15 mouse cellular contexts compared by ENCODE assay signal in the genomic region with DNA sequence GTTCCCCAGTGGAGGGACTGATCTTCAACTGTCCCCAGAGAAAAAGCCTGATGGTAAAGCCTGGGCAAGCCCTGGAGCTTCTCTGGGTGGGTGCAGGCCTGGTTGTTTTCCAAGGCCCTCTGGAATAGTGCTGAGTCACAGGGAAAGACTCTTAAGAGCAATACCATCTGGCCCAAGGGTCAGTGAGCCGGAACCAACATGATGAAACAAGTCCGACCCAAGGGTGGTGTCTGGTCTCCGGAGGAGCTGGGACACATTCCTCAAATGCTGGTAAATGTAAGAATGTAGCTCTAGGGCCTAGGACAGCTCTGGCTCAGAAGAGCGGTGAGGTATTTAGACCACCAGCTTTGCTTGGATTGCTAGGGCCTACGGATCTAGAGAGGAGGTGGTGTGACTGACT. TPM values are rescaled to one million over a fixed set of nuclear protein-coding genes. Genes with fewer than 3 reads are reported as not detected.
A peak's percentile ranks its signal among the peaks of the same experiment; 100 is the strongest.
DNase-seq lines count a peak whose midpoint lies in the region; ATAC-seq lines count a peak whose summit lies in the region.
"Had no signal": no experiment of that assay in that cellular context is flagged by ENCODE, and none has a peak within 500 bp of the region (broad histone marks: within the 10 kb centered on the region; RNA-seq: fewer than 3 reads in every experiment).

No protein-coding gene starts in this region.

- no peaks in the 10 kb centered on the region for H3K36me3 ChIP-seq in kidney, embryonic 15.5 days
- H3K36me3 ChIP-seq: embryonic facial prominence, embryonic 15.5 days had no signal

- H3K27me3 ChIP-seq in kidney, embryonic 15.5 days, result no peaks in the 10 kb centered on the region
- H3K27me3 ChIP-seq: embryonic facial prominence, embryonic 15.5 days had no signal

- no peak for ATAC-seq in kidney, embryonic 15.5 days (replicated peaks; ENCODE audit: low FRiP score)

- H3K4me2 ChIP-seq in kidney, embryonic 15.5 days, result no peak overlapping the region
- H3K4me2 ChIP-seq: embryonic facial prominence, embryonic 15.5 days; hindbrain, embryonic 14.5 days; lung, embryonic 14.5 days had no signal

- H3K9ac ChIP-seq in kidney, embryonic 15.5 days, result no peak overlapping the region
- H3K9ac ChIP-seq: embryonic facial prominence, embryonic 15.5 days; hindbrain, embryonic 14.5 days; lung, embryonic 14.5 days had no signal

- intact Hi-C loops in heart, postnatal 25 days (cut with DNase I), result no loop called here

- DNase-seq in kidney, adult 11 months, result peak; percentile 62
- DNase-seq in Muller cell, postnatal 12 days (ENCODE audit: inconsistent ontology term), result peak; percentile 76
- DNase-seq in heart, postnatal 25 days (ENCODE audit: low spot score), result peak; percentile 9
- peak; percentile 31 for DNase-seq in lung, postnatal 14 days
- DNase-seq in c-Kit-positive CD71-positive TER-119-positive erythroid progenitor cells, embryonic 14.5 days (ENCODE audit: low spot score), result no peak
- no peak for DNase-seq in layer of hippocampus, adult 18-20 months (ENCODE audit: low spot score in 2 of 2)
- DNase-seq in cerebellum, postnatal 10 days, result no peak
- DNase-seq: adrenal gland, adult 2 months; cerebellum, adult 18-20 months; lung, embryonic 14.5 days; right cerebral cortex, adult 18-20 months had no signal

- no peak overlapping the region for H3K27ac ChIP-seq in kidney, embryonic 15.5 days
- H3K27ac ChIP-seq: embryonic facial prominence, embryonic 15.5 days; hindbrain, embryonic 14.5 days; left cerebral cortex, adult 2 months had no signal

- no peak overlapping the region for H3K4me3 ChIP-seq in kidney, embryonic 15.5 days (replicated peaks)
- H3K4me3 ChIP-seq: embryonic facial prominence, embryonic 15.5 days; left cerebral cortex, adult 2 months had no signal

- no peaks in the 10 kb centered on the region for H3K9me3 ChIP-seq in kidney, embryonic 15.5 days (replicated peaks)
- H3K9me3 ChIP-seq: embryonic facial prominence, embryonic 15.5 days had no signal

- WGBS in kidney, embryonic 15.5 days, result 70% methylated on average over 5 of the region's 5 CpGs

- H3K4me1 ChIP-seq in kidney, embryonic 15.5 days, result peaks cover 10% of the 10 kb centered on the region
- H3K4me1 ChIP-seq: embryonic facial prominence, embryonic 15.5 days had no signal

RNA-seq across cellular contexts. Expression of gene Fads2, which starts 35.9 kb away (rescaled TPM):
- 76.5 and 98.4 TPM in 2 replicates for polyA plus RNA-seq in kidney, embryonic 15.5 days (2015; fragmentation: Nextera tagmentation; extraction: Ambion mirVana)
- 1 to 10 TPM; 5.2 to 5.4 TPM for total RNA-seq in heart, postnatal 25 days (2021)
- 100 to 1,000 TPM; 140 to 145 TPM for total RNA-seq in layer of hippocampus, adult 18-20 months (2021)

RNA-seq across cellular contexts. Expression of gene Fads1, which starts 45.3 kb away (rescaled TPM):
- 95.3 and 108 TPM in 2 replicates for polyA plus RNA-seq in kidney, embryonic 15.5 days (2015; fragmentation: Nextera tagmentation; extraction: Ambion mirVana)
- 10 to 100 TPM; 20.2 to 23.7 TPM for total RNA-seq in heart, postnatal 25 days (2021)
- 100 to 1,000 TPM; 187 to 200 TPM for total RNA-seq in layer of hippocampus, adult 18-20 months (2021)

Comparison
In these comparisons a context has a peak if more than half of its experiments do, and no peak if none do; other contexts are left out.
1. DNase-seq: peak in kidney, adult 11 months (single experiment), Muller cell, postnatal 12 days (single experiment), heart, postnatal 25 days (single experiment) and lung, postnatal 14 days (single experiment); none in c-Kit-positive CD71-positive TER-119-positive erythroid progenitor cells, embryonic 14.5 days (single experiment), layer of hippocampus, adult 18-20 months (0 of 2) and cerebellum, postnatal 10 days (0 of 2).
2. RNA of gene Fads2, which starts 35.9 kb away (total RNA-seq): 140 to 145 TPM in layer of hippocampus, adult 18-20 months; 5.2 to 5.4 TPM in heart, postnatal 25 days; every median in the first group is over 10 times any median in the second.
3. RNA of gene Fads1, which starts 45.3 kb away (total RNA-seq): 187 to 200 TPM in layer of hippocampus, adult 18-20 months; 20.2 to 23.7 TPM in heart, postnatal 25 days; every median in the first group is over 4 times any median in the second.